Mouse (Mus musculus): ENCODE measurements at regions not wholly inside any gene's neighbourhood (a gene's known extent, or its start where the extent isn't known, plus 50 kb on each side); places are given as distances from the start of the nearest gene placed in this dataset.

GRCm38 (mm10) chr3:41501124-41501523 is 54.4 kb upstream of the Jade1 start:
- no peak for TF ChIP-seq CTCF (IDR thresholded peaks at IDR 0.05; ENCODE audit: low read depth, low read length)
- no peak for TF ChIP-seq POLR2A (IDR thresholded peaks at IDR 0.05; ENCODE audit: insufficient read depth, low read length)
- TF ChIP-seq EP300 (IDR thresholded peaks at IDR 0.05; ENCODE audit: insufficient read depth, low read depth, low read length), result no peak
